Mouse (Mus musculus): ENCODE measurements around the gene BC016579. TPM values are rescaled to one million over a fixed set of nuclear protein-coding genes. Genes with fewer than 3 reads are reported as not detected.

Gene BC016579
- under 1 TPM; 0.14 to 0.65 (median 0.35) TPM for total RNA-seq (2022)

GRCm38 (mm10) chr16:45653934-45654332 is at the start of gene BC016579:
Gene BC016579 (minus strand): TSS chr16:45654068.
- no peak for DNase-seq

GRCm38 (mm10) chr16:45699301-45699700 is 45.4 kb upstream of the BC016579 start:
- no peak for DNase-seq

- peak; percentile 10 for DNase-seq
Observed at GRCm38 (mm10) chr16:45697996-45698395, 44.1 kb upstream of the BC016579 start.

GRCm38 (mm10) chr16:45695445-45696160 is 41.7 kb upstream of the BC016579 start:
- DNase-seq, result peak; percentile 50

GRCm38 (mm10) chr16:45693558-45693957 is 39.7 kb upstream of the BC016579 start, which contains the start of gene Tmprss7:
Gene Tmprss7 (minus strand): TSS chr16:45693658.
- DNase-seq, result no peak

GRCm38 (mm10) chr16:45692851-45693250 is 39.0 kb upstream of the BC016579 start:
- no peak for DNase-seq

GRCm38 (mm10) chr16:45690178-45690577 is 36.3 kb upstream of the BC016579 start:
- DNase-seq, result no peak

GRCm38 (mm10) chr16:45686833-45687232 is 33.0 kb upstream of the BC016579 start:
- no peak for DNase-seq

GRCm38 (mm10) chr16:45685295-45685694 is 31.4 kb upstream of the BC016579 start:
- DNase-seq, result no peak

- peak; percentile 35 for DNase-seq
Observed at GRCm38 (mm10) chr16:45684815-45685214, 30.9 kb upstream of the BC016579 start.

GRCm38 (mm10) chr16:45676462-45676861 is 22.6 kb upstream of the BC016579 start:
- DNase-seq, result no peak

- peak; percentile 34 for DNase-seq
Observed at GRCm38 (mm10) chr16:45670005-45670404, 16.1 kb upstream of the BC016579 start.

- no peak for DNase-seq
Observed at GRCm38 (mm10) chr16:45668178-45668577, 14.3 kb upstream of the BC016579 start.

GRCm38 (mm10) chr16:45666136-45666535 is 12.3 kb upstream of the BC016579 start:
- DNase-seq, result no peak

GRCm38 (mm10) chr16:45662381-45662780 is 8.5 kb upstream of the BC016579 start:
- no peak for DNase-seq

GRCm38 (mm10) chr16:45659596-45659995 is 5.7 kb upstream of the BC016579 start:
- no peak for DNase-seq

- DNase-seq, result no peak
Observed at GRCm38 (mm10) chr16:45658248-45658647, 4.4 kb upstream of the BC016579 start.

GRCm38 (mm10) chr16:45657574-45658159 is 3.8 kb upstream of the BC016579 start:
- DNase-seq, result no peak

- no peak for DNase-seq
Observed at GRCm38 (mm10) chr16:45654465-45654864, 597 bp upstream of the BC016579 start.

- no peak for DNase-seq
Observed at GRCm38 (mm10) chr16:45653009-45653933, 597 bp downstream of the BC016579 start.

- DNase-seq, result no peak
Observed at GRCm38 (mm10) chr16:45651497-45651896, 2.4 kb downstream of the BC016579 start.

- peak; percentile 84 for DNase-seq
Observed at GRCm38 (mm10) chr16:45644380-45644779, 9.5 kb downstream of the BC016579 start.

- no peak for DNase-seq
Observed at GRCm38 (mm10) chr16:45643944-45644343, 9.9 kb downstream of the BC016579 start.
